Mouse (Mus musculus) frontal cortex, adult 2 months (tissue): ENCODE measurements around the gene Tmc1. TPM values are rescaled to one million over a fixed set of nuclear protein-coding genes. Genes with fewer than 3 reads are reported as not detected.

ENCODE experiments used
- DNase-seq, 2 experiments: peaks; one replicate each; pipeline ENCODE4 v3.0.0; 2022; ENCODE audit warnings: low spot score in 1 of 2; ENCODE audit errors: extremely low spot score in 1 of 2
- polyA plus RNA-seq: library from polyadenylated mRNA; depleted of rRNA; stranded (reverse); fragments of >200 nt; gene quantifications from 2 replicates; pipeline ENCODE4 v1.2.3, GENCODE M21; 2012; rRNA removed

The Tmc1 gene
- polyA plus RNA-seq, 1 experiment, result 0.36 TPM

- no peak for DNase-seq
These were observed 119.1 kb downstream of the Tmc1 start for GRCm38 (mm10) chr19:20834895-20835294.

DNA sequence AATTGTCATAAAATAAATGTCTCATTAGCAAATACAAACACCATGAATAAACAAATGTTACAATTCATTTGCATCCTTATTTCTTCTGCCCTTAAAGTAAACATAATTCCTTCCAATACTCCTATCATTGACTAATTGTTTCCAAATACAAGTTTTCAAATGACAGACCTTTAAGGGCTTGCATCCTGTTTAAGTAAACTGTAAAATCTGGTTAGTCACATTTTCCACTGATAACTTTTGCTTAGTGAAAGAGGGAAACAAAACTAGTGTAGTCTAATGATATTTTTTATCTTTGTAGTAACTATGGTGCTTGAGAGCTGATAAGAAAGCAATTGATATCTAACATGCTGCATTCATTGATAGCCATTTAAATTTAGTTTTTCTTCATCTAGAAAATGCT lies 154.5 kb downstream of the Tmc1 start:
- no peak for DNase-seq

GRCm38 (mm10) chr19:20797558-20798101 lies 156.4 kb downstream of the Tmc1 start:
- peak; percentile 28 to 81 for DNase-seq

- no peak for DNase-seq
These were observed 158.0 kb downstream of the Tmc1 start for GRCm38 (mm10) chr19:20796001-20796400.

GRCm38 (mm10) chr19:20794999-20795398 lies 159.0 kb downstream of the Tmc1 start:
- no peak for DNase-seq

DNA sequence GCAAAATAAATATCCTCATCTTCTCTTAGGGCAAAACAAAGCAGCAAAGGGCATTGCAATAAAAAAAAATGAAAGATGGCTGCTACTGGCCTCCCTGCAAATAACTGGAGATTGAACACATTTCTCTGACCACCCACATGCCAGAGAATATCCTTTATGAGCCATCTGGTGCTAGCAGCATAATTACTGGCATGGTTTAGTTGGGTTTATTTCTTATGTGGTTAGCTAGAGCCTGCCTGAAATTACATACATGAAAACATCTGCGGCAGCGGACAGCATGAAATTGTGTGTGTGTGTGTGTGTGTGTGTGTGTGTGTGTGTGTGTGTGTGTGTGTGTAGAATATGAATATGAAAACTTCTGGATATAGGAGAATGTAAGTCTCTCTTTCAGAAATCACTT lies 161.2 kb downstream of the Tmc1 start:
- peak; percentile 32 to 58 for DNase-seq

DNA sequence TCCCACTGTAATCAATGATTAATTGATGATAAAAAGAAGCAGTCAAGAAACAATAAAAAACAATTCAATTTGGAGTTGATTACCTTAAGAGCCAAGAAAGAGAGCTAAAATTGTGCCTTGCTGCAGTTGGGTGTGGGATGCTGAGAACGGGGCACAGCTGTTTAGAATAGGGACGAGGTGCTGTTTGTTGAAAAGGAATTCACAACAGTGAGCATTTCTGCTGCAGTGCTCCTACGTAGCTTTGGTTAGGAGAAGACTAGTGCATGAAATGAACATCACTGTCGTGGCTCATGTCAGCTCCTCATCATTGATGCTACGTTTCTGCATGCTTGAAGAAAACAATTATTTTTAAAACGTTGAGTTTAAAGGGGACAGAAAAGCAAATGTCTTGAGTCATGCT lies 166.7 kb downstream of the Tmc1 start:
- peak in 1 of 2 experiments; percentile 5 for DNase-seq

DNA sequence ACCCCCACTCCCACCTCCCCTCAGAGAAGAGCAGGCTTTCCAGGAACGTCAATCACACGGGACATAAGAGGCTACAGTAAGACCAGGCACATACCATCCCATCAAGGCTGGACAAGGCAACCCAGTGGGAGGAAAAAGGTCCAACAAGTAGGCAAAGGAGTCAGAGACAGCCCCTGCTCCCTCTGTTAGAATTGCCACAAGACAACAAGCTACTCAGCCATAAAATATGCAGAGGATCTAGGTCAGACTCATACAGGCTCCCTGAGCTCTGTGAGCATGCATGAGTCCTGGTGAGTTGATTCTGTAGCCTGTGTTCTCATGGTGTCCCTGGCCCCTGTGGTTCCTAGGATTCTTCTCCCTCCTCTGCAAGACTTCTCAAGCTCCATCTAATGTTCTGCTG lies 178.3 kb downstream of the Tmc1 start:
- DNase-seq, result no peak

GRCm38 (mm10) chr19:20773941-20774340 lies 180.1 kb downstream of the Tmc1 start:
- DNase-seq, result no peak

DNA sequence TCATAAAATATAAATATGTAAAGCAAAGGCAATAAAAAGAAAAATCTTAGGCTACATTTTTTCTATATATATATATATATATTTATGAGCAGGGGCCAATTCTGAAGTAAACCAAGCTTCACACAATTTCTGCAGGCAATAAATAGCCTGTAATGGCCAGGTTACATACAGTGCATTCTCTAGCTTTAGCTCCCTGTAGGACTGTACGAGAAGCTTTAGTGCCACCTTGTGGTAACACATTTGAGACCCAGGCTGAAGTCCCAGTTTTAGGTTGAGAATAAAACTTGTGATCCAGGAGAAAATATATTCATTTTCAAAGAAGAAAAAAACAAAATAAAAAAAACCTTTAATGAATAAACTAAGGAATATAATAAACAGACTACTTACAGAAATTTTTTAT lies 189.8 kb downstream of the Tmc1 start:
- peak; percentile 3 to 73 for DNase-seq

DNA sequence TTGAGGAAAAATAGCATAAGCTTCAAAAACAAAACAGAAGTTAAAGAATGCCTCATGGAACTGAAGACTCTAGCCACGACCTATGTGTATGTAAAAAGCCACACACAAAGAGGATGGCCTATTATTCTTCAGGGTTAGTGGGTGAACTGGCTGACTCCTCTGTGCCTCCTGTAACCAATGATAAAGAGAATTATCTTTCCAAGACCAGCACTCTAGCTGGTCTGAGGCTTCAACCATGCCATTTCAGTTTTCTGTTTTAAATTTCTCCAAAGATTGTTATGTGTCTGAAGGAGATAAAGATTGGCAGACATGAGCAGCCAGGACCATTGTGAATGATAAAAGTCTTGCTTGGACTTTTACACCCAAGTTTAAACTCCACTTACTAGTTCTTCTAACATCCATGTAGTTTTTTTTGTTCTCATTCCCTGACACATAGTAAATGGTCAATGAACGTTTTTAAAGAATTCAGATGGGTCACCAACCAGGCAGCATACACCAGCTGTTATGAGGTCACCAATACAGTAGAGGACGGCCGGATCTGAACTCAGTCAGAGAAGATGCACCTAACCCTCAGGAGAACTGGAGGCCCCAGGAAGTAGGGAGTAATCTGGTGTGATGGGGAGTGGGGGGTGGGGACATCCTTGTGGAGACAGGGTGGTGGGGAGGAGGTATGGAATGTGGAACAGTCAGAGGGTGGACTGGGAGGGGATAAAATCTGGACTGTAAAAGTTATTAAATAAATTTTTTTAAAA lies 192.2 kb downstream of the Tmc1 start:
- no peak for DNase-seq

DNA sequence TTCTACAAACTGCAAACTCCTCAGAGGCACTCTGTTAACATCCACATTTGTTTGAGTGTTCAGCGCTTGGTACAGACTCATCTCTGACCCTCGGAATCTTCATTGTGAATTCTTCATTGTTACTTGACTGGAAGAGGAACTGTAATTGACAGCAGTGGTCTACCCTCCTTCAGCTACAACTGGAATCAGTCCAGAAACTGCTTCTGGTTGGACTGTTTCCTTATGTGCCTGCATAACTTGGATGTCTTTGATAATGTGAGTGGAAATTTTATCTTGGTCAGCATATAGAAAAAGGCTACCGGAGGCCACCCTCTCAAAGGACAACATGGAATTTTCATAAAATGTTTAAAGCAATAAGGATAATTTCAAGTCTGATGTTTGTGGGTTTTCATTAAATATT lies 192.9 kb downstream of the Tmc1 start:
- DNase-seq, result no peak

DNA sequence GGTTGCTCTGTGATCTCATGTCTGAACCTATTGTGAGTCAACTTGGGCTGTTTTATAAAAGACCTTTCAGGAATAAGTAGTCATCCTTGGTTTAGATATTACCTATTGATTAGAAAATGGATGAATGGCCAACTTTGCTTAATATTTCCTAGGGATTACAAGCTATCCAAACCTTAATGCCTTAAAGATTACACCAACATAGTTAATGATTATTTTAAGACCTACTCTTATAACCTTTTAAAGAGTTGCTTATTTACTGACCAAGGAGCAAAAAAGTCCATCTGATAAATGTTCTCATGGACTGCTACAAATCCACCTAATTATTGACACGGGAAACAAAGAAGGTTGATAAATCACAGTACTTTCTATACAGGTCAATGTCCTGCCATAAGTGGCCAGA lies 209.4 kb downstream of the Tmc1 start:
- no peak for DNase-seq

Other genes with a start within 250 kb of the Tmc1 start
- 1.6 and 1.7 TPM in 2 replicates for gene Aldh1a7, start 226.6 kb downstream of the Tmc1 start, polyA plus RNA-seq